Mouse (Mus musculus): Measurements from ENCODE around the gene Polr2e. TPM values are rescaled to one million over a fixed set of nuclear protein-coding genes. Genes with fewer than 3 reads are reported as not detected.
A peak's percentile ranks its signal among the peaks of the same experiment; 100 is the strongest.

Polr2e gene
- 10 to 100 TPM; 86.3 to 94.3 TPM for total RNA-seq (2021)
- long read RNA-seq, experiment 1, transcript Polr2e-201 (7 exons, 1,148 nt) = major isoform, 46 of 57 reads
- long read RNA-seq, experiment 1, partial matches to known transcripts = 2 of 57 reads
- long read RNA-seq, experiment 1, other reads (novel, unspliced or antisense) = 3 of 57 reads
- long read RNA-seq, experiment 2, transcript Polr2e-201 (7 exons, 1,148 nt) = major isoform, 212 of 227 reads
- long read RNA-seq, experiment 2, partial matches to known transcripts = 4 of 227 reads
- long read RNA-seq, experiment 2, other reads (novel, unspliced or antisense) = 8 of 227 reads

DNA sequence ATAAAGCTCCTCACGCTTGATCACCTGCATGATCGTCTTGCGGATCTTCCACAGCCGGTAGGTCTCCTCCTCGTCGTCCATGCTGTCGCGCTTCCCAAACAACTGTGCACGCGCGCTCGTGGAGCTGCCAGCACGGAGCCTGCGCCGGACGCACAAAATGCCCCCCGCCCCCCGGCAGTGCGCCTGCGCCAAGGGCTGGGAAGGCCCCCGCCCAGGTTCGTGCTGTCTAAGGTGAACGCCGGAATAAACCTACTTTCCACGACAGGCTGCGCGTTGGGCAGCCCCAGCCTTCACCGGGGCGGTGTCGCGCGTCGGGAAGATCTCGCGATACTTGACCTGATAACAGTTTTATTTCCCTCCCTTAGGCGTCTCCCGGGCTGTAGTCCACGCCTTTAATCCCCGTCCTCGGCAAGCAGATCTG is at the start of gene Polr2e:
TSS of gene Polr2e (minus strand) at position 237 of the 421 bp plus-strand sequence.
- peak; percentile 95 to 96 for DNase-seq (ENCODE audit: low spot score in 2 of 2)

DNA sequence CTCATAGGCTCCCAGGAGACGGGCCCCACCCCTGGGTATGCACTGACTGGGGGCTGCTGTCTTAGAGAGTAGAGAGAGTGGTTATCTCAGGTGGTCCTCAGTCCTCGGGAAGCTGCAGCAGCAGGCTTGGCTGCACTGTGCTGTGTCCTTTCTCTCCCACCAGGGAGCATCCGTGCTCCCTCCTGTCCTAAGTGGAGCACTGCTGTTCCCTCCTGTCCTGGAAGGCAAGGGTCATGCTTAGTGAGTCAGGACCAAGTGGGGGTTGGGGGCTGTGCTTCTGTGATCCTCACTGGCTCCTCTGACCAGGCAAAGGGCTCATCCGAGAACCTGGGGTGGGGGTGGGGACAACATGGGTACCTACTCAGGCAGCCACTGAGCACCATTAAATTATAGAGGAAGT is 49.6 kb upstream of the Polr2e start:
- no peak for DNase-seq (ENCODE audit: low spot score in 2 of 2)

DNA sequence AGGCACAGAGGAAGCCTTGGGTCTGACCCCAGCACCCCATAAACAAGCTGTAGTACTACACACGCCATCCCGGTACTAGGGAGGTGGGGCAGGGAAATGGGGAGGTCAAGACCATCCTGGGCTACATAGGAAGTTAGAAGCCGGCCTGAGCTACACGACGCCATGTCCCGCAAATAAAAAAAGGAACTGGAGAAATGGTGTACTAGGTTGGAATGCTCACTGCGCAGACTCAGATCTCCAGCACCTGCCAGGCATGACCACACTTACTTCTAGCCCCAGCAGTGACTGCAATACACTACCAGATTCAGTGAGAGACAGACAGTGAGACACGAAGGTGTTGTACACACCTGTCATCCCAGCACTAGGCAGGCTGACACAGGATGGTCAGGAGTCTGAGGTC is 47.9 kb upstream of the Polr2e start:
- DNase-seq (ENCODE audit: low spot score in 2 of 2) = no peak

- no peak for DNase-seq (ENCODE audit: low spot score in 2 of 2)
Observed at GRCm38 (mm10) chr10:80086847-80087246, 47.3 kb upstream of the Polr2e start.

DNA sequence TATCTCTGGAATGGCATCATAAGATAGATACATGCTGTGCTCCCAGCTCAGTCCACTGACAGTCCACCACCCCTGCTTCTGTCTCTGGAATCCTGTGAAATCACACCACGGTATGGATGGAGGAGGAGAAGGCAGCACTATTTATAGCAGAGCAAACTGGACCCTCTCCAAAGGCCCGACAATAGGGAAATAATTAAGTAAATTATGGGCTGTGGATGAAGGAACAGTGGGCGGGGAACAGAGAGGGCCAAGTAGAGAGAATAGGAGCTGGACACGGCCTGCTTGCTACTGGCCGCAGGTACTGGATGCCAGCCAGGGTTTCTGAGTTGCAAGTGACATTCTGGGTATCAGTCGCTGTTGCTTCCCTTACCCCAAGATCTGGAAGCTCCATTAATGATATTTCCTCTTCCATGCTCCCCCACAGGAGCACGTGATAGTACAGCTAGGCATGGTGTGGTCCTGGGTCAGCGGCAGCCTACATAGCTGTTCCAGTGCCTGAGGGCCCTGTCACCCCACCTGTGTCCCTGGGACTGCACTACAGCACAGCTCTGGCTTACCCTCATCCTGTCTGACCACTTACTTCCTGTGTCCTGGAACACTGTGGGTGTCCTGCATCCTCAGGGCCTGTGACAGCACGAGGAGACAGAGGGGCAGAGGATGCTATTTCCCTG is 45.4 kb upstream of the Polr2e start:
- DNase-seq (ENCODE audit: low spot score in 2 of 2) = no peak

DNA sequence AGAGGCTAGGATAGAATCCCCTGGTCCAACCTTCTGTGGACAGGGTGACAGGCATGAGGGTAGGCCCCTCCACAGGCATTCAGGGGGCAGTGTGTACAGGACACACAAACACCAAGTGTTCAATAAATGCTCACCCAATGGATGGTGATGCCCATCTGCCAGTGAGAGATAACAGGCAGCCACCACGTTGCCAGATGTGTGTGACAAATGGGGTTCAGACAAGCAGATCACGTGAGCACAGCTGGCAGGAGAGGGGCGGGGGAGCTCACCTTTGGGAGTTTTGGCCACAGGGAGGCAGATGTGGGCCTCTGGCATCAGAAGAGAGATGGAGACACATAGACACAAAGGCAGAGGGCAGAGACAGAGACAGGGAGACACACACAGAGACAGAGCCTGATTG is 41.5 kb upstream of the Polr2e start:
- no peak for DNase-seq (ENCODE audit: low spot score in 2 of 2)

DNA sequence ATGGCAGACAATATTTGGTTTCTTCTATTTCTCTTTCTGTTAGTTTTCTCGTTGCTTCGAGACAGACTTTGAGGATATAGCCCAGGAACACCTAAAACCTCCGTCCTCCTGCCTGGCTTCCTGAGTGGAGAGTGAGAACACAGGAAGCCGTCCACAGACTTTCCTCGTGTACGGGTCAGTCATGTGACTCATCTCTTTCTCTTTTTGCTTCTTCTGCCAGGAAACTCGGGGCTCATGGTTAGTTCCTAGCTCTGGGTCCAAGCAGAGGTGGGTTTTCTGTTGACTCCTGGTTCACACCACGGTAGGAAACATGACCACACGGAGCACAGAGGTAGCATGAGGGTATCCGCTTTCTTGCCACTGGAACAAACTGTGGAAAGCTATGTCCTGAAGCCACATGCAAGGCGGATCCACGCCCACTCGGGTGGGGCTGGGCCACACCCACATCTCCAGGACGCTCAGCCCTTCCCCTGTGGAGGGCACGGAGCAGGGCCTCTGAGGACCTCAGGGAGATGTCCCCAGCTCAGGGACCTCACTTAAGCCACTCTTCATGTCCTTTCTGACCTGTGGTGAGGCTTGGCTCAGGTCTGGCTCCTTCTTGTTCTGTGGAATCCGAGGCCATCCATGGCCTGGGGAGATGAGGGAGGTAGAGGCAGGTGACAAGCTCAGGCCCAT is 40.9 kb upstream of the Polr2e start:
- DNase-seq (ENCODE audit: low spot score in 2 of 2) = no peak

DNA sequence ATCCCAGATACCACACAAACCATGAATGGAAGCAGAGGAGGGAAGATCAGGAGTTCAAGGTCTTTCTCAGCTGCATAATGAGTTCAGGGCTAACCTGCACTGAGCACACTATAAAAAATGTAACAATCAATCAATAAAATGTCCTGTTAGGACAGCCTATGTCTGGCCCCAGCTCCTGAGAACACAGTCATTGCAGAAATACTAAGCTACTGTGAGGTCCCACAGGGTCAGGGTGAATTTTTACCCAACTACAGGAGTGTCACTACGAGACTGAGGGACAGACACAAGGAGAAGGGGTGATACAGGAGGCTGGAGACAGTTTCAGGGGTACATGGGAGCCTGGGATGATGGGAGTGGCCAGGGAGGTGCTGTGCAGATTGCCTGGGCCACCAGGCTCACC is 38.8 kb upstream of the Polr2e start:
- DNase-seq (ENCODE audit: low spot score in 2 of 2) = no peak

GRCm38 (mm10) chr10:80077312-80077711 is 37.7 kb upstream of the Polr2e start:
- no peak for DNase-seq (ENCODE audit: low spot score in 2 of 2)

GRCm38 (mm10) chr10:80076386-80076785 is 36.8 kb upstream of the Polr2e start:
- no peak for DNase-seq (ENCODE audit: low spot score in 2 of 2)

GRCm38 (mm10) chr10:80075924-80076323 is 36.3 kb upstream of the Polr2e start:
- no peak for DNase-seq (ENCODE audit: low spot score in 2 of 2)

DNA sequence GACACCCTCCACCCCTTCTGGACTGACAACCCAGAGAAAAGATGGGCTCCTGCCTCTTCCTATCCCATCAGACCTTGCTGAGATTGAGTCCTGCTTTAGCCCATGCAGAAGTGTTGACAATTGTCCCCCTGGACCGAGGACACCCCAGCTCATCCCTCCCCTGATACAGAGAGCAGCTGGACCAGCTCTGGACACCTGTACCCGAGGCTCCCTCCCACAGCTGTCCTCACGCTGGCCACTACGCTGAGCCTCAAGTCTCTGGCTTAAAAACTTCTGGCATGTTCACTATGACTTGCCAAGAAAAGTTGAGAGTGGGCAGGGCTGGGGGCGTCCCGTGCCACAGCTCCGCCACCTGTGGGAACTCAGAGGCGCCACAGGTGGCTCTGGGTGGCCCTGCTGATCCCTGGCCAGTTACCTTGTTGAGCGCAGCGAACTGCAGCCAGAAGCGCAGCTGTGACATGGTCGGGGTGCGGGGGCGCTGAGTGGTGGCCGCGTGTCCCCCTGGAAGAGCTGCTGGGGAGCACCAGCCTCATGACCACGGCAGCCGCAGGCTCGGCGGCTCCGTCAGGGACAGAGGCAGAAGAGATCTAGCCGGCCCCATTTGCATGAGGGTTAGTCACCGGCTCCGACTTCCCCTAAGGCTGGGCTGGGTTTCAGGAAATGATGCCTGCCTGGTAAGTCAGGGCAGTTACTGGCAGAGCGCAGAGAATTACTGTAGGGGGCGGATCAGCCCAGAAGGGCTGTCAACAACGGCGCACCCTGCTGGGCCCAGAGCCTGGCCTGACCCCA is 35.4 kb upstream of the Polr2e start:
- DNase-seq (ENCODE audit: low spot score in 2 of 2) = peak; percentile 68 to 71

- peak in 1 of 2 experiments; percentile 30 for DNase-seq (ENCODE audit: low spot score in 2 of 2)
Observed at GRCm38 (mm10) chr10:80072623-80073489, 33.3 kb upstream of the Polr2e start.

DNA sequence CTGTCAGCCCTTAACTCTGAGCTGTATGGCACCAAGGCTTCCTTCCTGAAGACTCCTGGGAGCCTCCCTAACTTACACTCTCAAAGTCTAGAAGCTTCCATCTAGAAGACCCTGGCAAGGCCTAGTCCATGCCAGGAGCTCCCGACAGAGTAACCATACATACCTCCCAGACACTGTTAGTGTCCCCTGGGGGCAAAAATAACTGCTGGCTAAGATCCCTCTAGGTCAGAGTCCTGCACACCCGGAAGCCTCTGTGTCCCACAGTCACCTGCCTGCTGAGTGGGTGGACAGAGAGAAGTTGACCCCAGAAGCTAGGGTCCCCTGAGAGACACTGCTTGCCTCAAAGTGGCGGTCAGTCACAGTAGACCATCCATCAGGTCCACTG is 31.9 kb upstream of the Polr2e start:
- no peak for DNase-seq (ENCODE audit: low spot score in 2 of 2)

GRCm38 (mm10) chr10:80070837-80071515 is 31.4 kb upstream of the Polr2e start:
- DNase-seq (ENCODE audit: low spot score in 2 of 2) = peak; percentile 82 to 88

DNA sequence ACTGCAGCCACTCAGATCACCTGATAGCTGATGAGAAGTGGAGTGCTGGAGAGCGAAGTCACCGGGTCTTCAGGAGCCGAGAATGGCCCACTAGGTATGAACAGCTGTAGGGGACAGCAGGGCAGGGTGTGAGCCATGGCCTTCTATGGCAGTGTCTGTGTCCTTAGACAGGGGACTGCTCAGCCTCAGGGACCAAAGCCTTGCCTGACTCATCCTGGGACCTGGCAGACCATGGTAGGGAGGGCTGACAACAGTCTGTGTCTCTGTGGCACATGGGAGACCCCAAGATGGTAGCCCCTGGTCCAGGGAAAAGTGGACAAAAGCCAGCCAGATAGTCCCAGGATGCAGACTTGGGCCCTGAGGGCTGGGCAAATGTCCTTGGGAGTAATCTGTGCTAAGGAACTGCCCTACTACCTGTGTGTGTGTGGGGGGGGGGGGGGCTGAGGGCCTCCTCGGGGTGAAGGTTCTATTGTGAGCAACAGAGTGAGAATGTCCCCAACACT is 30.4 kb upstream of the Polr2e start:
- no peak for DNase-seq (ENCODE audit: low spot score in 2 of 2)

- no peak for DNase-seq (ENCODE audit: low spot score in 2 of 2)
Observed at GRCm38 (mm10) chr10:80069251-80069650, 29.7 kb upstream of the Polr2e start.

DNA sequence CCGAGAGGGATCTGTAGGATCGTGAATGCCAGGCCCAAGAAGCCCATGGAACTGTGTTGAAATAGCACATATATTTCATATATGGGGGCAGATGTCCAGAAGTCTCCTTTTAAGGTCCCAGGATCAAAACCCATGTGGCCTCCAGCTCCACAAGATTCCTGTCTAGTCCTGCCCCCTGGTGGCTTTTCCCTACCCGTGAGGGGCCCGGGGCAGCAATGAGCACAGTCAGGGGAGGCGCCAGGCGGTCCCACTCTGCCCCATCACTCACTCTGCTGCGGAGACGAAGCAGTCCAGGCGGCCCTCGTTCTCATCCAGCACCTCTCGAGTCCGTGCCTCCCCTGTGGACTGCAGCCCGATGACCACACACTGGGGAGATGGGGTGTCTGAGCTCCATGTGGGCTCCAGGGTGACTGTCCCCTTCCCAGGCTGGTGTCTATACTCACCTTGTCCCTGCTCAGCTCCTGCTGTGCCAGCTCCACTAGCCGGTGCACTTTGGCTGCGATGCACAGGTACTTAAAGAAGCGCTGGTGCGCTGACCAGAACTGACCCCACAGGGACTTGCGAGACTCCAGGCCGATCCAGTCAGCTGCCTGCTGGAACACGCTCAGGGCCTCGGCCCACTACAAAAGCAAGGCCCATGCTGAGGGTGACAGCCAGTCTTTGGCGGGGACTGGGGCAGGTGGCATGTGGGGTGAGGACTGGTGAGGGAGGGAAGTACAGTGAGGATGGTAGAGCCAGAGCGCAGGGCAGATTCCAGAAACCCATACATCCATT is 24.5 kb upstream of the Polr2e start:
- DNase-seq (ENCODE audit: low spot score in 2 of 2) = no peak

DNA sequence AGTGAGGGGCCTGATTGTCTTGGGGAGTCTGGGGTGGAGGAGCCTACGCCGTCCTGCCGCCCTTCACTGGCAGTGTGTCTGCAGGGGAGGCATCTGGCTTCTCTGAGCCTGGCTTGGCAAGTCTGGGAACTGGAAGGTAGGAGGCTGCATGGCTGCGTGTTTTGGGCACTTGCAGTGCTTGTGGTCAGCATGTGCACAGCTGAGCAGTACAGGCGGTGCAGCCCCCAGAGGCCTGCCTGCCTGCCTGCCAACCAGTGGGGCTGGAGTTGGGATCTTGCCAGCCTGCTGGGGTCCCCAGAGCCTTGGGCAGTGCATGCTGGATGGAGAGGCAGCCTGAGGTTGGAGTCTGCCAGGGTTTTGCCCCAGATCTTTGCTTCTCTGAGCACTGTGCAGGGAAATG is 23.5 kb upstream of the Polr2e start:
- no peak for DNase-seq (ENCODE audit: low spot score in 2 of 2)

All from adrenal gland, adult 18-20 months (tissue).